Mouse (Mus musculus): Measurements from ENCODE around the gene Zfp691.

Gene Zfp691

GRCm38 (mm10) chr4:119124771-119125273 lies 49.2 kb downstream of the Zfp691 start:
- WGBS = 87% methylated on average over 2 of the region's 2 CpGs

DNA sequence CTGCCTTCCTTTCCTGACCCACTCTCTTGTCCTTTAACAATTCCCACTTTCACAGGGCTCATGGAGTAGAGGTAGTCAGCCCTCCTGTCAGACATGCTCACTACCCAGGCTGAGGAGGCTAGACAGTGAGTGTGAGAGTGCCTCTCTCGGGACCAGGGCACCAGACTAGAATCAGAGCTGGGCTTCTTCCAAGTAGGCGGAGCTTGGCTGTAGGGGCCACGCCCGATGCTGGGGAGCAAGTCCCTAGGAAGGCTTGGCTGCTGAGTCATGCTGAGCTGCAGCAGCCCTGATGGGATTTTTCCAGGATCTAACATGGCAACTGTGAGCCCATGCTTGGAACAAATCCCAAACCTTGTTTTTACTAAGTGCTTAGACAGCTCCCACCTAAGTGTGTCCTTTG lies 52.7 kb downstream of the Zfp691 start:
- 30% methylated on average over 4 of the region's 4 CpGs for WGBS

GRCm38 (mm10) chr4:119120095-119120494 lies 53.9 kb downstream of the Zfp691 start:
- 81% methylated on average over 6 of the region's 6 CpGs for WGBS

Data from cerebral cortex, adult 2 months (tissue).